In genomic region chr11:116100839-116101238, GRCm38 (mm10) we compare ENCODE assay signal across 11 mouse cellular contexts. TPM values are rescaled to one million over a fixed set of nuclear protein-coding genes. Genes with fewer than 3 reads are reported as not detected.
DNase-seq lines count a peak whose midpoint lies in the region; ATAC-seq and TF ChIP-seq lines count a peak whose summit lies in the region.
"Had no signal": no experiment of that assay in that cellular context is flagged by ENCODE, and none has a peak within 500 bp of the region (broad histone marks: within the 10 kb centered on the region; RNA-seq: fewer than 3 reads in every experiment).

No protein-coding gene starts in this region.

- TF ChIP-seq CTCF in cortical plate, adult 2 months (IDR thresholded peaks at IDR 0.05; ENCODE audit: extremely low read depth, insufficient read depth, low read length), result no peak

- WGBS in forebrain, embryonic 15.5 days, result 83% methylated on average over 7 of the region's 7 CpGs
- 82% methylated on average over 7 of the region's 7 CpGs for WGBS in forebrain, embryonic 16.5 days
- WGBS in kidney, embryonic 16.5 days, result 68% methylated on average over 7 of the region's 7 CpGs
- WGBS in limb, embryonic 10.5 days, result 86% methylated on average over 7 of the region's 7 CpGs

- H3K27ac ChIP-seq in forebrain, embryonic 15.5 days (replicated peaks), result peak overlapping the region; percentile 80
- no peak overlapping the region for H3K27ac ChIP-seq in forebrain, embryonic 16.5 days (ENCODE audit: low read length)
- H3K27ac ChIP-seq in kidney, embryonic 16.5 days (ENCODE audit: low read length), result peak overlapping the region; percentile 99
- peak overlapping the region; percentile 21; the same call in 1 of the 2 replicates for H3K27ac ChIP-seq in cortical plate, adult 2 months (ENCODE audit: insufficient read depth, low read length)
- H3K27ac ChIP-seq in limb, embryonic 10.5 days, result peak overlapping the region; percentile 80; the same call in 1 of the 2 replicates

- H3K9ac ChIP-seq in forebrain, embryonic 15.5 days (replicated peaks), result no peak overlapping the region
- no peak overlapping the region for H3K9ac ChIP-seq in forebrain, embryonic 16.5 days (replicated peaks; ENCODE audit: low read depth, low read length)
- H3K9ac ChIP-seq in kidney, embryonic 16.5 days (replicated peaks; ENCODE audit: low read length), result peak overlapping the region; percentile 39; the same call in 1 of the 2 replicates
- H3K9ac ChIP-seq: forebrain, embryonic 12.5 days; liver, embryonic 12.5 days had no signal

- no peak overlapping the region for H3K4me3 ChIP-seq in forebrain, embryonic 15.5 days
- H3K4me3 ChIP-seq in forebrain, embryonic 16.5 days (replicated peaks; ENCODE audit: low read length), result no peak overlapping the region
- no peak overlapping the region for H3K4me3 ChIP-seq in kidney, embryonic 16.5 days (ENCODE audit: low read length)
- H3K4me3 ChIP-seq in cortical plate, adult 2 months (ENCODE audit: insufficient read depth, low read length), result no peak overlapping the region
- H3K4me3 ChIP-seq in limb, embryonic 10.5 days, result no peak overlapping the region
- H3K4me3 ChIP-seq: forebrain, embryonic 12.5 days; liver, embryonic 12.5 days had no signal

- TF ChIP-seq POLR2A in cortical plate, adult 2 months (IDR thresholded peaks at IDR 0.05; ENCODE audit: extremely low read depth, insufficient read depth, low read length), result no peak

- no peak for ATAC-seq in forebrain, embryonic 15.5 days (replicated peaks)
- no peak for ATAC-seq in forebrain, embryonic 16.5 days
- ATAC-seq in kidney, embryonic 16.5 days (ENCODE audit: low FRiP score, low TSS enrichment), result no peak
- ATAC-seq: liver, embryonic 12.5 days had no signal

- H3K4me1 ChIP-seq in forebrain, embryonic 15.5 days, result peaks cover 24% of the 10 kb centered on the region
- peaks cover 21% of the 10 kb centered on the region for H3K4me1 ChIP-seq in forebrain, embryonic 16.5 days (replicated peaks; ENCODE audit: control insufficient read depth, insufficient read depth, low read length)
- peaks cover 68% of the 10 kb centered on the region for H3K4me1 ChIP-seq in kidney, embryonic 16.5 days (ENCODE audit: insufficient read depth, low read length)
- no peaks in the 10 kb centered on the region; the same call in 1 of the 2 replicates for H3K4me1 ChIP-seq in cortical plate, adult 2 months (ENCODE audit: control insufficient read depth, insufficient read depth, low read length)
- H3K4me1 ChIP-seq in limb, embryonic 10.5 days, result peaks cover 39% of the 10 kb centered on the region

- H3K9me3 ChIP-seq in forebrain, embryonic 15.5 days, result no peaks in the 10 kb centered on the region
- H3K9me3 ChIP-seq in forebrain, embryonic 16.5 days (ENCODE audit: control insufficient read depth, low read length), result 0 out of 2 replicates have a peak, but pooled peaks cover 4% of the 10 kb centered on the region
- peaks cover 5% of the 10 kb centered on the region; the same call in 1 of the 2 replicates for H3K9me3 ChIP-seq in kidney, embryonic 16.5 days (ENCODE audit: low read length)
- no peaks in the 10 kb centered on the region for H3K9me3 ChIP-seq in limb, embryonic 10.5 days (replicated peaks)
- H3K9me3 ChIP-seq: forebrain, embryonic 12.5 days had no signal

- H3K4me2 ChIP-seq in forebrain, embryonic 15.5 days (replicated peaks), result no peak overlapping the region
- no peak overlapping the region for H3K4me2 ChIP-seq in forebrain, embryonic 16.5 days (ENCODE audit: low read length)
- peak overlapping the region; percentile 40; the same call in 1 of the 2 replicates for H3K4me2 ChIP-seq in kidney, embryonic 16.5 days (replicated peaks; ENCODE audit: low read depth, low read length)
- H3K4me2 ChIP-seq: forebrain, embryonic 12.5 days; liver, embryonic 12.5 days had no signal

- no peaks in the 10 kb centered on the region for H3K36me3 ChIP-seq in forebrain, embryonic 15.5 days
- H3K36me3 ChIP-seq in forebrain, embryonic 16.5 days (ENCODE audit: control insufficient read depth, insufficient read depth), result no peaks in the 10 kb centered on the region
- H3K36me3 ChIP-seq in kidney, embryonic 16.5 days (ENCODE audit: insufficient read depth, low read length), result no peaks in the 10 kb centered on the region
- no peaks in the 10 kb centered on the region for H3K36me3 ChIP-seq in limb, embryonic 10.5 days
- H3K36me3 ChIP-seq: forebrain, embryonic 12.5 days; liver, embryonic 12.5 days had no signal

- no peak for DNase-seq in kidney, adult 9 months
- no peak for DNase-seq in limb, embryonic 10.5 days (ENCODE audit: low spot score)
- DNase-seq in spleen, postnatal 10 days (ENCODE audit: low spot score in 2 of 2), result no peak
- no peak for DNase-seq in gastrocnemius, postnatal 4 days (ENCODE audit: low spot score in 2 of 2)
- DNase-seq: cerebellum, postnatal 36 days had no signal

- peaks cover 5% of the 10 kb centered on the region for H3K27me3 ChIP-seq in forebrain, embryonic 15.5 days
- H3K27me3 ChIP-seq in forebrain, embryonic 16.5 days (replicated peaks; ENCODE audit: control insufficient read depth, insufficient read depth, low read length), result peaks cover 4% of the 10 kb centered on the region; the same call in 1 of the 2 replicates
- no peaks in the 10 kb centered on the region for H3K27me3 ChIP-seq in kidney, embryonic 16.5 days (ENCODE audit: insufficient read depth, low read length)
- H3K27me3 ChIP-seq in limb, embryonic 10.5 days (ENCODE audit: low read depth, poor library complexity, severe bottlenecking), result peaks cover 11% of the 10 kb centered on the region

RNA-seq across cellular contexts. Expression of gene Wbp2, which starts 14.0 kb away (rescaled TPM):
- 138 and 144 TPM in 2 replicates for polyA plus RNA-seq in forebrain, embryonic 15.5 days (2015; fragmentation: Nextera tagmentation; extraction: Ambion mirVana)
- polyA plus RNA-seq in forebrain, embryonic 16.5 days (2015; fragmentation: Nextera tagmentation; extraction: Ambion mirVana), result 162 and 163 TPM in 2 replicates
- polyA plus RNA-seq in kidney, embryonic 16.5 days (2015; fragmentation: Nextera tagmentation; extraction: Ambion mirVana), result 99.4 and 123 TPM in 2 replicates
- 438 and 447 TPM in 2 replicates for polyA plus RNA-seq in cortical plate, adult 2 months (2012; rRNA removed)
- polyA plus RNA-seq in limb, embryonic 10.5 days (2016; fragmentation: Nextera tagmentation; extraction: Ambion mirVana), result 54.8 and 56.9 TPM in 2 replicates
- total RNA-seq in gastrocnemius, postnatal 4 days (2021), result 10 to 100 TPM; 63.0 to 63.4 TPM

RNA-seq across cellular contexts. Expression of gene Unc13d, which starts 23.1 kb away (rescaled TPM):
- 0.70 and 0.80 TPM in 2 replicates for polyA plus RNA-seq in forebrain, embryonic 15.5 days (2015; fragmentation: Nextera tagmentation; extraction: Ambion mirVana)
- 0.60 and 0.62 TPM in 2 replicates for polyA plus RNA-seq in forebrain, embryonic 16.5 days (2015; fragmentation: Nextera tagmentation; extraction: Ambion mirVana)
- polyA plus RNA-seq in kidney, embryonic 16.5 days (2015; fragmentation: Nextera tagmentation; extraction: Ambion mirVana), result 1.00 and 1.4 TPM in 2 replicates
- polyA plus RNA-seq in cortical plate, adult 2 months (2012; rRNA removed), result 0.96 and 1.3 TPM in 2 replicates
- polyA plus RNA-seq in limb, embryonic 10.5 days (2016; fragmentation: Nextera tagmentation; extraction: Ambion mirVana), result 2.4 and 3.7 TPM in 2 replicates
- total RNA-seq in gastrocnemius, postnatal 4 days (2021), result 1 to 10 TPM; 1.1 to 2.0 TPM

RNA-seq across cellular contexts. Expression of gene Trim47, which starts 26.2 kb away (rescaled TPM):
- polyA plus RNA-seq in forebrain, embryonic 15.5 days (2015; fragmentation: Nextera tagmentation; extraction: Ambion mirVana), result 7.0 and 7.7 TPM in 2 replicates
- polyA plus RNA-seq in forebrain, embryonic 16.5 days (2015; fragmentation: Nextera tagmentation; extraction: Ambion mirVana), result 6.6 and 8.7 TPM in 2 replicates
- 23.9 and 31.2 TPM in 2 replicates for polyA plus RNA-seq in kidney, embryonic 16.5 days (2015; fragmentation: Nextera tagmentation; extraction: Ambion mirVana)
- polyA plus RNA-seq in cortical plate, adult 2 months (2012; rRNA removed), result 5.5 and 6.2 TPM in 2 replicates
- 3.2 and 4.9 TPM in 2 replicates for polyA plus RNA-seq in limb, embryonic 10.5 days (2016; fragmentation: Nextera tagmentation; extraction: Ambion mirVana)
- total RNA-seq in gastrocnemius, postnatal 4 days (2021), result 10 to 100 TPM; 48.1 to 48.8 TPM

RNA-seq across cellular contexts. Expression of gene Trim65, which starts 30.1 kb away (rescaled TPM):
- polyA plus RNA-seq in forebrain, embryonic 15.5 days (2015; fragmentation: Nextera tagmentation; extraction: Ambion mirVana), result 1.6 and 1.9 TPM in 2 replicates
- 2.0 TPM in 2 replicates for polyA plus RNA-seq in forebrain, embryonic 16.5 days (2015; fragmentation: Nextera tagmentation; extraction: Ambion mirVana)
- 4.9 and 6.3 TPM in 2 replicates for polyA plus RNA-seq in kidney, embryonic 16.5 days (2015; fragmentation: Nextera tagmentation; extraction: Ambion mirVana)
- polyA plus RNA-seq in cortical plate, adult 2 months (2012; rRNA removed), result 5.3 and 5.7 TPM in 2 replicates
- 1.9 and 2.1 TPM in 2 replicates for polyA plus RNA-seq in limb, embryonic 10.5 days (2016; fragmentation: Nextera tagmentation; extraction: Ambion mirVana)
- total RNA-seq in gastrocnemius, postnatal 4 days (2021), result 1 to 10 TPM; 4.2 to 4.6 TPM

RNA-seq across cellular contexts. Expression of gene Mrpl38, which starts 37.8 kb away (rescaled TPM):
- 77.7 and 78.5 TPM in 2 replicates for polyA plus RNA-seq in forebrain, embryonic 15.5 days (2015; fragmentation: Nextera tagmentation; extraction: Ambion mirVana)
- 65.3 and 75.2 TPM in 2 replicates for polyA plus RNA-seq in forebrain, embryonic 16.5 days (2015; fragmentation: Nextera tagmentation; extraction: Ambion mirVana)
- polyA plus RNA-seq in kidney, embryonic 16.5 days (2015; fragmentation: Nextera tagmentation; extraction: Ambion mirVana), result 119 and 120 TPM in 2 replicates
- 34.6 and 34.7 TPM in 2 replicates for polyA plus RNA-seq in cortical plate, adult 2 months (2012; rRNA removed)
- 116 and 118 TPM in 2 replicates for polyA plus RNA-seq in limb, embryonic 10.5 days (2016; fragmentation: Nextera tagmentation; extraction: Ambion mirVana)
- total RNA-seq in gastrocnemius, postnatal 4 days (2021), result 10 to 100 TPM; 47.0 to 50.6 TPM
